Mouse (Mus musculus) stomach, postnatal 0 days (tissue): ENCODE data around the gene Wdr90. TPM values are rescaled to one million over a fixed set of nuclear protein-coding genes. Genes with fewer than 3 reads are reported as not detected.
A peak's percentile ranks its signal among the peaks of the same experiment; 100 is the strongest.

Source experiments
- ATAC-seq: fragments of 200-750 bp; cut with Nextera tagmentation; 2 replicates; pipeline ENCODE4 v1.8.0; 2017; ENCODE audit not compliant: low FRiP score, low TSS enrichment
- DNase-seq: peaks from one replicate; pipeline ENCODE4 v3.0.0-alpha.2; 2016; ENCODE audit warnings: low spot score
- H3K27ac ChIP-seq: fragments of 300-500 bp; sonication (generic); replicated peaks from 2 replicates; pipeline ENCODE4 v1.5.1; 2014; ENCODE audit warnings: mild to moderate bottlenecking, control low read depth
- H3K27me3 ChIP-seq: fragments of 300-500 bp; sonication (generic); 2 replicates; pipeline ENCODE4 v1.6.1; 2014; ENCODE audit warnings: low read length; ENCODE audit not compliant: control insufficient read depth, insufficient read depth
- H3K36me3 ChIP-seq: fragments of 300-500 bp; sonication (generic); 2 replicates; pipeline ENCODE4 v1.6.1; 2014; ENCODE audit warnings: low read length, mixed read lengths; ENCODE audit not compliant: control insufficient read depth, insufficient read depth
- H3K4me1 ChIP-seq: fragments of 300-500 bp; sonication (generic); replicated peaks from 2 replicates; pipeline ENCODE4 v1.6.1; 2014; ENCODE audit warnings: antibody characterized with exemption; ENCODE audit not compliant: control insufficient read depth, insufficient read depth
- H3K4me2 ChIP-seq: fragments of 300-500 bp; sonication (generic); replicated peaks from 2 replicates; pipeline ENCODE4 v1.6.1; 2014; ENCODE audit warnings: low read depth, mild to moderate bottlenecking, control low read depth, moderate library complexity
- H3K4me3 ChIP-seq: fragments of 300-500 bp; sonication (generic); 2 replicates; pipeline ENCODE4 v1.5.1; 2014; ENCODE audit warnings: low read depth, low read length, control low read depth
- H3K9ac ChIP-seq: fragments of 300-500 bp; sonication (generic); 2 replicates; pipeline ENCODE4 v1.6.1; 2014; ENCODE audit warnings: mild to moderate bottlenecking, low read length, control low read depth, mixed read lengths
- H3K9me3 ChIP-seq: fragments of 300-500 bp; sonication (generic); 2 replicates; pipeline ENCODE4 v1.6.1; 2016; ENCODE audit warnings: low read length; ENCODE audit not compliant: control insufficient read depth
- CTCF ChIP-seq: IDR thresholded peaks from 2 replicates; pipeline ENCODE4 v1.5.1; 2016; ENCODE audit warnings: antibody characterized with exemption, low read depth, mild to moderate bottlenecking, moderate library complexity
- EP300 ChIP-seq: optimal IDR thresholded peaks from 2 replicates; pipeline ENCODE3; 2016; ENCODE audit warnings: antibody characterized with exemption
- WGBS: fragments of 180-500 bp; shearing (Covaris S2); extraction: QIAGEN DNeasy Blood & Tissue Kit; methylation state at CpG from one replicate; pipeline ENCODE4 v1.1.7; 2014; 5-methylcytosine and 5-hydroxymethylcytosine counted together
- microRNA-seq: library from miRNA; unstranded; fragments of <30 nt; microRNA quantifications from one replicate; pipeline ENCODE4, GENCODE M21; 2016
- polyA plus RNA-seq: library from polyadenylated mRNA; unstranded; fragments of >200 nt; fragmentation: Nextera tagmentation; extraction: Ambion mirVana; gene quantifications from 2 replicates; pipeline ENCODE4 v1.2.1, GENCODE M21; 2015

The Wdr90 gene
- polyA plus RNA-seq, 1 experiment from 2014 or later = 4.2 TPM

DNA sequence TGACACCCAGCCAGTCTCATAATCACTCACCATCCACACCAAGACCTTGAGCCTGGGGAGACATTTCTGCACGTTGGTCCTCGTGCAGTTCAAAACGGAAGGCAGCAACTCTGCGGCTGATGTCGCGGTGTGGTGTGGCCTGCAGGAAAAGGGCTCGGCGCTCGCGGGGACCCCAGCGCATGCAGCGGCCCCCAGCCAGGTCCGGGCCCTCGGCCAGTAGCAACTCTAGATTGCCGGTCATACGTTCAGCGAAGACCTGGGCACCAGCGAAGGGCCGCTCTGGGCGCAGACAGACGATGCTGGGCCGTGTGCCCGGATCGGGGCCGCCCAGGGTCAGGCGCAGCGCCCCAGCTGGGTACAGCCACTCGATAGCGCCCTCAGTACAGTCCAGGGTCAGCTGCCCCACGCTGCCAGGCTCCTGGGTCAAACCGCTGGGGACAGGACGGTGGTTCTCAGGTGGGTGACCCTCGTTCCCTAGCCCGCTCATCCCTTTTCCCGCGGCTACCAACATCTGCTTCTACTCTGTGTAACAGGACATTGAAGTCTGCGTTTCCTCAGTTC lies 65.0 kb downstream of the Wdr90 start:
- H3K9ac ChIP-seq = peak overlapping the region; percentile 66
- peak overlapping the region; percentile 8; the same call in 1 of the 2 replicates for H3K27ac ChIP-seq
- no peaks in the 10 kb centered on the region for H3K9me3 ChIP-seq
- DNase-seq = no peak
- WGBS = 3% methylated on average over 37 of the region's 37 CpGs
- ATAC-seq = no peak
- H3K27me3 ChIP-seq = no peaks in the 10 kb centered on the region
- H3K4me3 ChIP-seq = peak overlapping the region; percentile 75
- TF ChIP-seq EP300 (no peak), CTCF (no peak)
- peak overlapping the region; percentile 86 for H3K4me2 ChIP-seq
- H3K36me3 ChIP-seq = no peaks in the 10 kb centered on the region
- peaks cover 3% of the 10 kb centered on the region; the same call in 1 of the 2 replicates for H3K4me1 ChIP-seq

DNA sequence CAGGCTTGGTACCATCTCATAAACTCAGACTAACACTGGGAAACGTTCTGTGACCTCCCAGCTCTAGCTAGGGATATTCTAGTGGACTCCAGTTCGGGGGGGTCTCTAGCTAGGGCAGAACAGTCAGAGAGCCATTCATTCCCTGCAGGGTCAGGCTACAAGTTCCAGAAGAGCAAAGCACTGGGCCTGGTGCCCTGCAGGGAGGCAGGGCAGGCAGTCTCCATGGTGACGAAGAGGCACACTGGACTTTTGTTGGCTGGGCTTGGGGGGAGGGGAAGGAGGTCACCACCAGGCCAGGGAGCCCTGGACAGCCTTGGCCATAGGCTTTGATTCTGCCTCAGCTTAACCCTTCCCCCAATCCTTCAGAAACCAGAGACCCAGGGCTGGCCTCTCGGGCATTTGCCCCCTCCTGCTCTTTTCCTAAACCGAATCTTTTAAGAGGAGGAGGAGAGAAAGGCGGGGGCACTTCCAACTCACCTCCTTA lies 65.7 kb downstream of the Wdr90 start, which contains the start of gene AC134908.4:
Gene AC134908.4 (minus strand): TSS at position 51 of the 484 bp plus-strand sequence.
- H3K27me3 ChIP-seq = no peaks in the 10 kb centered on the region
- TF ChIP-seq EP300 (no peak), CTCF (no peak)
- peak within 1 kb of the TSS; percentile 86 for H3K4me2 ChIP-seq
- no peak for DNase-seq
- WGBS = 45% methylated on average over 6 of the region's 6 CpGs
- no peaks in the 10 kb centered on the region for H3K9me3 ChIP-seq
- H3K36me3 ChIP-seq = 0 out of 2 replicates have a peak, but pooled peaks cover under 1% of the 10 kb centered on the region
- peaks cover 3% of the 10 kb centered on the region; the same call in 1 of the 2 replicates for H3K4me1 ChIP-seq
- peak within 1 kb of the TSS; percentile 75 for H3K4me3 ChIP-seq
- peak within 1 kb of the TSS; percentile 8; the same call in 1 of the 2 replicates for H3K27ac ChIP-seq
- H3K9ac ChIP-seq = peak within 1 kb of the TSS; percentile 66
- no peak for ATAC-seq

- no peak overlapping the region for H3K9ac ChIP-seq
- H3K4me1 ChIP-seq = peaks cover 3% of the 10 kb centered on the region; the same call in 1 of the 2 replicates
- H3K4me3 ChIP-seq = no peak overlapping the region
- H3K27me3 ChIP-seq = no peaks in the 10 kb centered on the region
- DNase-seq = no peak
- ATAC-seq = no peak
- no peak overlapping the region for H3K4me2 ChIP-seq
- H3K36me3 ChIP-seq = peaks cover 3% of the 10 kb centered on the region; the same call in 1 of the 2 replicates
- H3K27ac ChIP-seq = 0 out of 2 replicates have a peak overlapping the region, but pooled peaks have one; percentile 4
- H3K9me3 ChIP-seq = no peaks in the 10 kb centered on the region
- WGBS = 87% methylated on average over 17 of the region's 17 CpGs
- TF ChIP-seq CTCF (no peak), EP300 (no peak)
These were observed 66.3 kb downstream of the Wdr90 start for GRCm38 (mm10) chr17:25794998-25795397.

Small RNA genes within 50 kb of the gene (microRNA-seq; reads per million reads assigned to microRNA genes)
- 1.3 reads per million for gene Mir3082

Other genes with a start within 250 kb of the Wdr90 start
- gene Gng13, start 144.3 kb downstream of the Wdr90 start, polyA plus RNA-seq = 1.4 and 1.7 TPM in 2 replicates
- gene Chtf18, start 134.1 kb downstream of the Wdr90 start, polyA plus RNA-seq = 4.2 and 5.4 TPM in 2 replicates
- gene Rpusd1, start 133.8 kb downstream of the Wdr90 start, polyA plus RNA-seq = 10.3 and 10.5 TPM in 2 replicates
- 0.05 and 0.10 TPM in 2 replicates for gene Mslnl, start 125.5 kb downstream of the Wdr90 start, polyA plus RNA-seq
- 54.8 and 70.6 TPM in 2 replicates for gene Msln, start 107.1 kb downstream of the Wdr90 start, polyA plus RNA-seq
- 19.1 and 20.9 TPM in 2 replicates for gene Narfl, start 87.7 kb downstream of the Wdr90 start, polyA plus RNA-seq
- gene Haghl, start 75.8 kb downstream of the Wdr90 start, polyA plus RNA-seq = 37.5 and 40.2 TPM in 2 replicates
- 0.23 and 0.24 TPM in 2 replicates for gene Ccdc78, start 74.9 kb downstream of the Wdr90 start, polyA plus RNA-seq
- gene Fam173a, start 68.6 kb downstream of the Wdr90 start, polyA plus RNA-seq = 91.0 and 94.7 TPM in 2 replicates
- gene AC134908.4, start 65.8 kb downstream of the Wdr90 start, polyA plus RNA-seq = 0.65 TPM in 1 of 2 replicates, not detected in the other
- gene Metrn, start 64.4 kb downstream of the Wdr90 start, polyA plus RNA-seq = 18.7 and 19.0 TPM in 2 replicates
- 1.3 and 1.9 TPM in 2 replicates for gene Fbxl16, start 52.4 kb downstream of the Wdr90 start, polyA plus RNA-seq
- gene Wdr24, start 37.9 kb downstream of the Wdr90 start, polyA plus RNA-seq = 10.8 and 12.5 TPM in 2 replicates
- 29.7 and 31.5 TPM in 2 replicates for gene Jmjd8, start 32.6 kb downstream of the Wdr90 start, polyA plus RNA-seq
- gene Stub1, start 28.1 kb downstream of the Wdr90 start, polyA plus RNA-seq = 215 and 224 TPM in 2 replicates
- 3.1 and 4.3 TPM in 2 replicates for gene Rhbdl1, start 24.2 kb downstream of the Wdr90 start, polyA plus RNA-seq
- 1.8 and 2.3 TPM in 2 replicates for gene Gm20683, start 19.7 kb downstream of the Wdr90 start, polyA plus RNA-seq
- 10.7 and 13.2 TPM in 2 replicates for gene Rhot2, start 16.6 kb downstream of the Wdr90 start, polyA plus RNA-seq
- gene Mcrip2, start 7.3 kb upstream of the Wdr90 start, polyA plus RNA-seq = 52.4 and 59.9 TPM in 2 replicates
- 52.9 and 54.1 TPM in 2 replicates for gene Mettl26, start 13.6 kb upstream of the Wdr90 start, polyA plus RNA-seq
- gene Wfikkn1, start 19.4 kb upstream of the Wdr90 start, polyA plus RNA-seq = 0.35 and 0.38 TPM in 2 replicates
- 20.2 TPM in 2 replicates for gene Rab40c, start 58.2 kb upstream of the Wdr90 start, polyA plus RNA-seq
- 25.4 and 29.9 TPM in 2 replicates for gene Pigq, start 83.4 kb upstream of the Wdr90 start, polyA plus RNA-seq
- not detected in 2 replicates for gene Nhlrc4, start 83.5 kb upstream of the Wdr90 start, polyA plus RNA-seq
- 0.06 TPM in 1 of 2 replicates, not detected in the other for gene A930017K11Rik, start 91.1 kb upstream of the Wdr90 start, polyA plus RNA-seq
- 12.5 and 13.7 TPM in 2 replicates for gene Capn15, start 124.3 kb upstream of the Wdr90 start, polyA plus RNA-seq
- gene Rab11fip3, start 208.1 kb upstream of the Wdr90 start, polyA plus RNA-seq = 4.5 and 5.1 TPM in 2 replicates
- gene Decr2, start 228.8 kb upstream of the Wdr90 start, polyA plus RNA-seq = 65.4 and 66.3 TPM in 2 replicates
- 30.9 and 32.5 TPM in 2 replicates for gene Nme4, start 234.1 kb upstream of the Wdr90 start, polyA plus RNA-seq